In genomic region chr3:123169398-123169797, GRCm38 (mm10) we compare ENCODE assay signal across 4 mouse cellular contexts.
"Had no signal": no experiment of that assay in that cellular context is flagged by ENCODE, and none has a peak within 500 bp of the region (broad histone marks: within the 10 kb centered on the region; RNA-seq: fewer than 3 reads in every experiment).

No protein-coding gene starts in this region.

- H3K9me3 ChIP-seq: intestine, embryonic 15.5 days; liver, embryonic 15.5 days; midbrain, embryonic 13.5 days had no signal

- H3K27ac ChIP-seq: liver, embryonic 15.5 days; midbrain, embryonic 13.5 days had no signal

- H3K4me2 ChIP-seq: intestine, embryonic 15.5 days; liver, embryonic 11.5 days; liver, embryonic 15.5 days; midbrain, embryonic 13.5 days had no signal

- H3K27me3 ChIP-seq: intestine, embryonic 15.5 days; liver, embryonic 15.5 days; midbrain, embryonic 13.5 days had no signal

- ATAC-seq: midbrain, embryonic 13.5 days had no signal

- H3K4me1 ChIP-seq: liver, embryonic 15.5 days; midbrain, embryonic 13.5 days had no signal

- H3K36me3 ChIP-seq: intestine, embryonic 15.5 days; liver, embryonic 15.5 days; midbrain, embryonic 13.5 days had no signal

- H3K4me3 ChIP-seq: intestine, embryonic 15.5 days; liver, embryonic 15.5 days; midbrain, embryonic 13.5 days had no signal

- H3K9ac ChIP-seq: intestine, embryonic 15.5 days; liver, embryonic 15.5 days; midbrain, embryonic 13.5 days had no signal
